Comparison of ENCODE assay signal across 8 mouse cellular contexts in genomic region chr2:18046758-18047645, GRCm38 (mm10). TPM values are rescaled to one million over a fixed set of nuclear protein-coding genes. Genes with fewer than 3 reads are reported as not detected.
DNase-seq lines count a peak whose midpoint lies in the region; ATAC-seq lines count a peak whose summit lies in the region.

No protein-coding gene starts in this region.

- peak overlapping the region; percentile 82 for H3K4me2 ChIP-seq in hindbrain, embryonic 12.5 days (replicated peaks)

- no peaks in the 10 kb centered on the region for H3K36me3 ChIP-seq in hindbrain, embryonic 12.5 days

- no peaks in the 10 kb centered on the region for H3K9me3 ChIP-seq in hindbrain, embryonic 12.5 days (replicated peaks)

- H3K9ac ChIP-seq in hindbrain, embryonic 12.5 days = peak overlapping the region; percentile 100

- peak overlapping the region; percentile 100 for H3K27ac ChIP-seq in hindbrain, embryonic 12.5 days

- ATAC-seq in hindbrain, embryonic 12.5 days (ENCODE audit: low FRiP score) = 0 out of 2 replicates have a peak, but pooled peaks have one; percentile 16

- H3K4me3 ChIP-seq in hindbrain, embryonic 12.5 days = peak overlapping the region; percentile 100

- WGBS in hindbrain, embryonic 12.5 days = under 1% methylated on average over 54 of the region's 64 CpGs

- peak; percentile 74 for DNase-seq in Muller cell, postnatal 12 days (ENCODE audit: inconsistent ontology term)
- peak; percentile 68 for DNase-seq in cerebellum, adult 8-10 months
- DNase-seq in frontal cortex, postnatal 36 days (ENCODE audit: low spot score in 2 of 2) = peak; percentile 68 to 78
- peak; percentile 44 for DNase-seq in left cerebral cortex, adult 11 months (ENCODE audit: low spot score)
- DNase-seq in lung, postnatal 25 days (ENCODE audit: low spot score) = peak; percentile 46
- DNase-seq in right cerebral cortex, adult 2 months (ENCODE audit: low spot score in 2 of 2) = peak; percentile 61 to 75
- peak; percentile 77 for DNase-seq in yolk sac, embryonic 10.5 days (ENCODE audit: low spot score)

- peaks cover 32% of the 10 kb centered on the region for H3K4me1 ChIP-seq in hindbrain, embryonic 12.5 days

- H3K27me3 ChIP-seq in hindbrain, embryonic 12.5 days = no peaks in the 10 kb centered on the region

RNA-seq across cellular contexts. Expression of gene Skida1, which starts 1.8 kb away (rescaled TPM):
- 17.7 and 19.4 TPM in 2 replicates for polyA plus RNA-seq in hindbrain, embryonic 12.5 days (2016; fragmentation: Nextera tagmentation; extraction: Ambion mirVana)

RNA-seq across cellular contexts. Expression of gene Mllt10, which starts 8.0 kb away (rescaled TPM):
- polyA plus RNA-seq in hindbrain, embryonic 12.5 days (2016; fragmentation: Nextera tagmentation; extraction: Ambion mirVana) = 65.1 and 70.8 TPM in 2 replicates

RNA-seq across cellular contexts. Expression of gene A930004D18Rik, which starts 9.5 kb away (rescaled TPM):
- polyA plus RNA-seq in hindbrain, embryonic 12.5 days (2016; fragmentation: Nextera tagmentation; extraction: Ambion mirVana) = 18.0 and 18.6 TPM in 2 replicates

RNA-seq across cellular contexts. Expression of gene H2al2a, which starts 50.2 kb away (rescaled TPM):
- not detected in 2 replicates for polyA plus RNA-seq in hindbrain, embryonic 12.5 days (2016; fragmentation: Nextera tagmentation; extraction: Ambion mirVana)

Comparison
In these comparisons a context has a peak if more than half of its experiments do, and no peak if none do; other contexts are left out.
1. Peak in every context shown above with its lines: DNase-seq, ATAC-seq, H3K4me3 ChIP-seq and H3K27ac ChIP-seq.